Mouse (Mus musculus) liver, embryonic 14.5 days (tissue): ENCODE measurements around the gene Ankle1.

Experiments
- CTCF ChIP-seq: IDR thresholded peaks from 2 replicates; pipeline ENCODE4 v1.5.1; 2016; ENCODE audit warnings: antibody characterized with exemption, low read depth, control low read depth
- EP300 ChIP-seq: IDR thresholded peaks from 2 replicates; pipeline ENCODE4 v1.6.1; 2016; ENCODE audit warnings: antibody characterized with exemption, low read depth

GRCm38 (mm10) chr8:71370711-71371235 is 35.0 kb upstream of the Ankle1 start:
- TF ChIP-seq CTCF (no peak), EP300 (no peak)
